Mouse (Mus musculus): Measurements from ENCODE around the gene Capn13.

Capn13 gene

DNA sequence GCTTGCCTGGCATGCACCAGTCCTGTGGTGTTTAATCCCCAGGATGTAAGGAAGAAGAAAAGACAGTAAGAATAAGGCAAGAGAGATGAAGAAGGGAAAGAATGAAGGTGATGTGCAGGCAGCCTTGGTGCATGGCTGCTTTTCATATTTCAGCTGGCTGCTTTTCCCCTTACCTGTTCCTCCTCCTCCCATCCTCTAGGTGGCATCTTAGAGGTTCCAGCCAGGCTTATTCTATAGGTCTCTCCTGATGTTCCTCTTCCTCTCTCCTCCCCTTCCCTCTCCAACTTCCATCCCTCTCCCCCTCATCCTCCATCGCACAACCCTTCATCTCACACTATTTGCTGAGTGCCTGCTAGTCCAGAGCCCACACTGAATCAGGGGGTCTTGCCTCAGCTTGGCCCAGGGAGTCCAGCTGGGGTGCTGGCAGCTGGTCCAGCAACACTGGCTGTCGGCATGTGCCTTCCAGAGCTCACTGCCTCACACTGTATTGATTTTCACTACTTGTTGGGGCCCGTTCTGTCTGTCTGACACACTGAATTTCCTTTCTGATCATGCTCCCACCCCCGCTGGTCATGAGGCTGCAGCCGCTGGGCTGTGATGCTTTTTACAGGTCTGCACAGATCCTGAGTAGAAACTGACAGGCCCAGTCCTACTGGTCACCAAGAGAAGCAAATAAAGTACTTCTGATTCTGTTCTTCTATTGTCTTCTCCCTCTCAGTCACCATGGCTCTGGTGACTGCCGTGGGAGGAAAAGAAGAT is 56.9 kb downstream of the Capn13 start:
- no peak for DNase-seq (ENCODE audit: low read depth, low spot score)

- DNase-seq (ENCODE audit: low read depth, low spot score), result no peak
These were observed 58.0 kb downstream of the Capn13 start for GRCm38 (mm10) chr17:73342673-73343072.

- no peak for DNase-seq (ENCODE audit: low read depth, low spot score)
These were observed 71.6 kb downstream of the Capn13 start for GRCm38 (mm10) chr17:73329071-73329470.

- DNase-seq (ENCODE audit: low read depth, low spot score), result no peak
These were observed 75.4 kb downstream of the Capn13 start for GRCm38 (mm10) chr17:73325314-73325713.

DNA sequence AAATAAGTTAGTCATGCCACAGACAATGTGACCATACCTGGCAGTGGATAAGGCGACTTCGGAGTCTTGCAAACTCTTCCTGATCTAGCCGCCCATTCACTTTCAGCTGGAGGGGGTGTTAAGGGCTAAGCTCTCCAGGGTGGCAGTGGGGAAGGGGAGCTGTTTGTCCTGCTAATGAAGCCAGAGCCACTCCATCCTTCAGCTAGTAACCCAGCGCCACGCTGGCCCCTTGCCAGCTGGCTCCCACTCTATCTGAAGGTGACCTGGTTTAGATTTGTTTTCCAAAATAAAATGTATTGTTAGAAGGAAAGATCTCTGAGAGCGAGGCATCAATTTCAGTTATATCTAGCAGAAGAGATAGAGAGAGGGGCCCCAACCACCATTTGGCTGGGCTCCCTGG is 75.9 kb downstream of the Capn13 start:
- DNase-seq (ENCODE audit: low read depth, low spot score), result no peak

- DNase-seq (ENCODE audit: low read depth, low spot score), result no peak
These were observed 76.7 kb downstream of the Capn13 start for GRCm38 (mm10) chr17:73323981-73324380.

DNA sequence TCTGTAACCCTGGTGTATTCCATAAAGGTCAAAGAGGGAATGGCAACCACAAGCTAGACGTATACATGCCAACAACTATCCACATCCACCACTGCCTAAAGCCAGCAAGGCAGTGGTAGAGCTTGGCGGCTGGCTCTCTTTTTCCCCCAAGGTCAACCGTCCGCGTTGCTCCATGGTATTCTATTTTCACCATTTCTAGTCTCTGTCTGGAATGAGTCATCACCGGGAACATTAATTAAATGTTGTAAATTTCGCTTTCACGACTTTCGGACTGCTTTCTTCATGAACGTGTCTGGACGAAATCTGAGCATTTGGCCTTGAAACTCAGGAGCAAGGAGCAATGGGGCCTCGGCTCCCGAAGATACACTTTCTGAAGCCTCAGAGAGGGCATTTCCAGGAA is 85.9 kb downstream of the Capn13 start:
- no peak for DNase-seq (ENCODE audit: low read depth, low spot score)

GRCm38 (mm10) chr17:73311491-73311890 is 89.2 kb downstream of the Capn13 start:
- no peak for DNase-seq (ENCODE audit: low read depth, low spot score)

GRCm38 (mm10) chr17:73308691-73309090 is 92.0 kb downstream of the Capn13 start:
- no peak for DNase-seq (ENCODE audit: low read depth, low spot score)

GRCm38 (mm10) chr17:73306626-73307025 is 94.0 kb downstream of the Capn13 start:
- no peak for DNase-seq (ENCODE audit: low read depth, low spot score)

DNA sequence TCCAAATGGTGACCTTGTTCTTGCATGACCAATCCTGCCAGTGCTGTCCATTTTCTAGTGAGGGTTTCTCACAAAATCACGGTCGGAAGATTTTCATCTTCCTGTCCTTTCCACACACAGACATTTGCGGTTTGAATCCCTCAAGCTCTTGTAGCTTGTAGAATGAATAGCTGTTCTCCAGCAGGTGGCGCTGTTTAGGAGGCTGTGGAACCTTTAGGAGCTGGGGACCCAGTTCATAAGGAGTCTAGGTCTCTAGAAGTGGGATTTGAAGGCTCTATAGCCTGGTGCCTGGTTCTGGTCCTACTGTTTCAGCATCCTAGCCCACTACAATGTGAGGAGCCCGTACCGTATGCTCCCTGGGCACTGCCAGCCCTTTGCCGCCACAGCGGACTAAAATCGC is 95.0 kb downstream of the Capn13 start:
- DNase-seq (ENCODE audit: low read depth, low spot score), result peak; percentile 83

- no peak for DNase-seq (ENCODE audit: low read depth, low spot score)
These were observed 96.4 kb downstream of the Capn13 start for GRCm38 (mm10) chr17:73304086-73304812.

GRCm38 (mm10) chr17:73303676-73304075 is 97.0 kb downstream of the Capn13 start:
- DNase-seq (ENCODE audit: low read depth, low spot score), result no peak

- peak; percentile 83 for DNase-seq (ENCODE audit: low read depth, low spot score)
These were observed 97.4 kb downstream of the Capn13 start for GRCm38 (mm10) chr17:73303217-73303616.

- peak; percentile 86 for DNase-seq (ENCODE audit: low read depth, low spot score)
These were observed 98.6 kb downstream of the Capn13 start for GRCm38 (mm10) chr17:73302104-73302503.

- peak; percentile 77 for DNase-seq (ENCODE audit: low read depth, low spot score)
These were observed 99.2 kb downstream of the Capn13 start for GRCm38 (mm10) chr17:73301258-73302050.

GRCm38 (mm10) chr17:73300147-73300880 is 100.4 kb downstream of the Capn13 start:
- DNase-seq (ENCODE audit: low read depth, low spot score), result no peak

- DNase-seq (ENCODE audit: low read depth, low spot score), result no peak
These were observed 101.7 kb downstream of the Capn13 start for GRCm38 (mm10) chr17:73298981-73299380.

- DNase-seq (ENCODE audit: low read depth, low spot score), result peak; percentile 40
These were observed 103.8 kb downstream of the Capn13 start for GRCm38 (mm10) chr17:73296855-73297254.

GRCm38 (mm10) chr17:73293237-73293636 is 107.4 kb downstream of the Capn13 start:
- DNase-seq (ENCODE audit: low read depth, low spot score), result no peak

- peak; percentile 28 for DNase-seq (ENCODE audit: low read depth, low spot score)
These were observed 116.4 kb downstream of the Capn13 start for GRCm38 (mm10) chr17:73284301-73284700.

Data from forelimb bud, embryonic 11.5 days (tissue).